Mouse (Mus musculus) stomach, embryonic 15.5 days (tissue): Measurements from ENCODE around the gene Alg12. TPM values are rescaled to one million over a fixed set of nuclear protein-coding genes. Genes with fewer than 3 reads are reported as not detected.
A peak's percentile ranks its signal among the peaks of the same experiment; 100 is the strongest.

Source experiments
- ATAC-seq: fragments of 200-750 bp; cut with Nextera tagmentation; 2 replicates; pipeline ENCODE4 v1.8.0; 2017; ENCODE audit warnings: low read depth, moderate number of reproducible peaks, moderate TSS enrichment; ENCODE audit not compliant: insufficient read depth, low FRiP score
- H3K27ac ChIP-seq: fragments of 300-500 bp; sonication (generic); 2 replicates; pipeline ENCODE4 v1.5.1; 2015; ENCODE audit warnings: mild to moderate bottlenecking, inconsistent platforms
- H3K27me3 ChIP-seq: fragments of 300-500 bp; sonication (generic); replicated peaks from 2 replicates; pipeline ENCODE4 v1.6.1; 2015; ENCODE audit warnings: inconsistent platforms
- H3K36me3 ChIP-seq: fragments of 300-500 bp; sonication (generic); 2 replicates; pipeline ENCODE4 v1.6.1; 2015; ENCODE audit warnings: inconsistent platforms
- H3K4me1 ChIP-seq: fragments of 300-500 bp; sonication (generic); 2 replicates; pipeline ENCODE4 v1.6.1; 2015; ENCODE audit warnings: inconsistent platforms
- H3K4me2 ChIP-seq: fragments of 300-500 bp; sonication (generic); 2 replicates; pipeline ENCODE4 v1.6.1; 2015; ENCODE audit warnings: mild to moderate bottlenecking, inconsistent platforms
- H3K4me3 ChIP-seq: fragments of 300-500 bp; sonication (generic); replicated peaks from 2 replicates; pipeline ENCODE4 v1.5.1; 2015; ENCODE audit warnings: inconsistent platforms
- H3K9ac ChIP-seq: fragments of 300-500 bp; sonication (generic); 2 replicates; pipeline ENCODE4 v1.6.1; 2015; ENCODE audit warnings: inconsistent platforms
- H3K9me3 ChIP-seq: fragments of 300-500 bp; sonication (generic); 2 replicates; pipeline ENCODE4 v1.6.1; 2016; ENCODE audit warnings: inconsistent platforms
- WGBS: fragments of 180-500 bp; shearing (Covaris S2); methylation state at CpG from one replicate; pipeline ENCODE4 v1.1.7; 2015; 5-methylcytosine and 5-hydroxymethylcytosine counted together
- polyA plus RNA-seq: library from polyadenylated mRNA; unstranded; fragments of >200 nt; fragmentation: Nextera tagmentation; extraction: Ambion mirVana; gene quantifications from 2 replicates; pipeline ENCODE4 v1.2.1, GENCODE M21; 2015

Alg12 gene
- polyA plus RNA-seq: 11.6 and 13.4 TPM in 2 replicates

DNA sequence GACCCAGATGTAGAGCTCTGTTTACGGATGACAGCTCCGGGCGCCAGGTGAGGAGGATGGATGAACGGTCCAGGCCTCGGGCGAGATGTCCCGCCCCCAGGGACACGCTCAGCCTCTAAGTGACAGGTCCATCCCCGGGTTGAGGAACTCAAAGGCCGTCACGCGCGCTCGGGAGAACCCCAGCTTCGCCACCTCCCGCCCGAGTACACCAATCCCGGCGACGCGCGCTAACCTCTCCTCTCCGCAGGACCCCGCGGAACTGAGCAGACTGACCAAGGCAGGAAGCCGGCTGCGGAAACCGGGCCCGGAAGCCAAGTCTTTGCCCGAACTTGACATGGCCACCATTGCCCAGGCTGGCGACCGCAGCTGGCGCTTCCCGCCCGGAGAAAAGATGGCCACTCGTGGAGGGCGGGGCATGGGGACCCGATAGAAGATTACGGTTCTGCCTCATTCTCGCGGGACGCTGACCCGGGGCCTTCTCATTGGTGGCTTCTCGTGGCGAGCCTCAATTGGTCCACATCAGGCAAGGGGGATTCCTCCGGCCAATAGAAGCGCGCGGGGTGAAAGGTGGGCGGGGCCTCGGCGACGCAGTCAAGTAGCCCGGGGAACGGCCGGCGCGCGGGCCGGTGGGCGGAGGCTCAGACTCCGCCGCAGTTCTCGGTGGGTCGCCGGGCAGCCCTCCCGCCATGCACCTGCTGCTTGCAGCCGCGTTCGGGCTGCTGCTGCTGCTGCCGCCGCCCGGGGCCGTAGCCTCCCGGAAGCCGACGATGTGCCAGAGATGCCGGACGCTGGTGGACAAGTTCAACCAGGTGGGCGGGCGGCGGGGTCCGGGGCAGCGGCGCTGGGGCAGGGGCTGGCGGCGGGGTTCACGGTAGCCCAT is at the start of gene Alg12, which contains the start of gene Creld2:
Alg12 (minus strand) TSS at position 293 of the 880 bp plus-strand sequence.
Creld2 (plus strand) TSS at position 621 of the 880 bp plus-strand sequence.
- under 1% methylated on average over 80 of the region's 88 CpGs for WGBS
- H3K27me3 ChIP-seq: no peaks in the 10 kb centered on the region
- peak within 1 kb of the TSS; percentile 74 for H3K9ac ChIP-seq
- ATAC-seq: peak; percentile 99
- H3K36me3 ChIP-seq: peaks cover 27% of the 10 kb centered on the region
- no peaks in the 10 kb centered on the region for H3K9me3 ChIP-seq
- H3K4me3 ChIP-seq: peak within 1 kb of the TSS; percentile 65
- peak within 1 kb of the TSS; percentile 88 for H3K4me2 ChIP-seq
- H3K4me1 ChIP-seq: peaks cover 20% of the 10 kb centered on the region
- peak within 1 kb of the TSS; percentile 55 for H3K27ac ChIP-seq

DNA sequence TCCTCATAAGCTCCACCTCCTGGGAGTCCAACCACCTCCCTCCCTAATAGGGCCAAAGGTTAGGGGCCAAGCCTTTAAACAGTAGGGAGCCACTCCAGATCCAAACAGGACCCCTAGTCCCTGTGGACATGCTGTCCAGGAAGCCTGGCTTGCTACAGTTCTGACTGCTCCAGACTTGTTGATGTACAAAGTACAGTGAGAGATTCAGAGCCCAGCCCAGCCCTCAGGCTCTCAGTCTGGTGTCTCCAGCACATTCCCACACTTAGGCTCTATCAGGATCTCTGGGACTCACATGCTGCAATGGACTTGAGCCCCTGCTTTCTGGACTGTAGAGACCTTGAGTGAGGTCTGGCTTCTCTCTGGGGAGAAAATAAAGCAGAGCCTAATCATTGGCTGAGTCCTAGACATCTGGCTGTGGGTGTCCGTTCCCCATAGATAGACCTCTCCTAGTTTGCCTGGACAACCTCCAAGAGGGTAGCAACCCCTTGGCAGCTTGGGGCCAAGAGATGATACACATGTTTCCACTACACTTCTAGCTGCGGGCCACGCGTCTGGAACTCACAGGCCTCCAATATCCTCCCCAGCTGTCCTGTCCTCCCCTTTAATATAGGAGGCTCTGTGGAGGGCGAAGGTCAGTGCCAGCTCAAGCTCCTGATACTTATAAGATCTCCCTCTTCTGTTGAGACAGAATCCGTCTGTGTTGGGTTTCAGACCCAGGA is 49.1 kb upstream of the Alg12 start:
- H3K4me1 ChIP-seq: peaks cover 41% of the 10 kb centered on the region
- no peak overlapping the region for H3K9ac ChIP-seq
- 66% methylated on average over 6 of the region's 6 CpGs for WGBS
- peak overlapping the region; percentile 68 for H3K27ac ChIP-seq
- H3K36me3 ChIP-seq: peaks cover 24% of the 10 kb centered on the region
- H3K4me3 ChIP-seq: no peak overlapping the region
- no peak for ATAC-seq
- H3K27me3 ChIP-seq: no peaks in the 10 kb centered on the region
- no peak overlapping the region for H3K4me2 ChIP-seq
- no peaks in the 10 kb centered on the region for H3K9me3 ChIP-seq

DNA sequence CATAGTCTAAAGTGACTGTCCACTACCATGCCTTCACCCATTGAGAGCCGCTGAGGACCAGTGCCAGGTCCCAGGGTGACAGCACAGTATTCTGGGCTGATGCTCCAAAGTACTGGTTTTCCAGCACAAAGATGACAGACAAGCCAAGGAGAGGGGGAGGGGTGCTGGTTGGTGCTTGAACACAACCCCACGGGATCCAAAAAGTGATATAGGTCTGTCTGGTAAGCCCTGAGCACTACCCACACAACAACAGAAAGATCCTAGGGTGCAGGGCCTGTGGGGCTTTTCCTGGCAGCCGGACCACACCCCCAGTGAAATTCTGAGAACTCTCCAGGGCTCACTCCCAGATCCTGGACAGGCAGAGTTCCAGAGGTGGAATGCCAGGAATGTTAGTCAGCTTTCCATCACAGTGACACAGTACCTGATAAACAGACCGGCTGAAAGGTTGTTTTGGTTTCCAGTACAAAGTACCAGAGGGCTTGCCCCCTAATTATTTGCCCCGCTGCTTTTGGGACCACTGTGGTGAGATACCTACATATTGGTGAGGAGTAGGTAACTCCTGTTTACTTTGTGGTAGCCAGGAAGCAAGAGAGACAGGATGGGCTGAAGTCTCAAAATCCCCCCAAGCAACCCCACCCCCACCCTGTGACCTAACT is 48.4 kb upstream of the Alg12 start:
- H3K9me3 ChIP-seq: no peaks in the 10 kb centered on the region
- no peak overlapping the region for H3K4me2 ChIP-seq
- no peaks in the 10 kb centered on the region for H3K27me3 ChIP-seq
- H3K4me3 ChIP-seq: no peak overlapping the region
- no peak for ATAC-seq
- H3K4me1 ChIP-seq: peaks cover 41% of the 10 kb centered on the region
- H3K36me3 ChIP-seq: peaks cover 24% of the 10 kb centered on the region
- H3K9ac ChIP-seq: no peak overlapping the region
- 19% methylated on average over 5 of the region's 5 CpGs for WGBS
- H3K27ac ChIP-seq: peak overlapping the region; percentile 68

DNA sequence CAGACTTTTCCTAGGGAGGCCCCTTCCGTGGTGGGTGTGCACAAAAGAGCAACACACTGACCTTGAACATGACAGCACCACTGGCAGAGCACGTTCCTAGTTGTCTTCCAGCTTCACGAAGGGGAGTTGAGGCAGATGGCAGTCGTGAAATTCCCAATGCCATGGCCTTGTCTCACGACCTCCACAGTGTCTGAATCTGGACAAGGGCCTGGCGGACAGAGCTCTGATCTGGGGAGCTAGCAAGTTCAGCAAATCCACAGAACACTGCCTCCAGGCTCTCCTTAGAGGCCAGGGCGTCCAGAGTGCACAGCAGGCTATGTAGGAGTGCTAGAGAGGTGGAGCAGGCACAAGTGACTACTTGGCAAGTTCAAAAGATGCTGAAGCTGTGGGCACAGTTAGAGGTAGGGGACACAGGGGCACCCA is 47.8 kb upstream of the Alg12 start:
- WGBS: 36% methylated on average over 7 of the region's 7 CpGs

DNA sequence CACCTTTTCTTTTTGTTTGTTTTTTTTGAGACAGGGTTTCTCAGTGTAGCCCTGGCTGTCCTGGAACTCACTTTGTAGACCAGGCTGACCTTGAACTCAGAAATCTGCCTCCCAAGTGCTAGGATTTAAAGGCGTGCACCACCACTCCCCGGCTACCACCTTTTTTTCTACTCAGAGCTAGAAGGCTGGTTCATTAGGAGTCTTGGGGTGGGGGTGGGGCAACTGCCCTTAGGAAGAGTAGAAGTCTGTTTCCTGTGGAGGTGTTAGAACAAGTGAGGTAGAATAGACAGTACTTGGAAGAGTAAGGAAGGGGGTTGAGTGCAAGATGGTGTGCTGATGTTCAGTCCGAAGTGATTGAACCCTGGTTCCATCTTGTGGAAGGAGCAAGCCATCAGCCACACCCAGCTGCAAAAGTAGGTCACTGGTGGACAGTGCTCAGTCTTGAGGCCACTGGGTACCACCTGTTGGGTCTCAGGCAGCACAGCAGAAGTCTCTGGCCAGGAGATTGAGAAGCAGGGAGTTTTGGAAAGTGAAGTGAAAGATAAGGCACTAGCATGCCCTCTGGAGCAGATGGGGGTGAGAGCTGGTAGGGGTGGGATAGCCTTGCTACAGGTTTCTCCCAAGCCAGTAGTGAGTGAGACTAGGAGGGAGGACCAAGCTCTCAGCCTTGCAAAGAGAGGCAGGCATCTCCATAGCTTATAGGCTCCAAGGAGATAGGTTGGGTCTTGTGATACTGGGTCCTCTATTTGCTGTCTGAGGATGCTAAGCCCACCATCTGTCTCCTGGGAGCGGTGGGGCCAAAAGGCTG is 47.0 kb upstream of the Alg12 start:
- no peak overlapping the region for H3K9ac ChIP-seq
- no peaks in the 10 kb centered on the region for H3K9me3 ChIP-seq
- peaks cover 24% of the 10 kb centered on the region for H3K36me3 ChIP-seq
- H3K27me3 ChIP-seq: no peaks in the 10 kb centered on the region
- peaks cover 48% of the 10 kb centered on the region for H3K4me1 ChIP-seq
- H3K4me2 ChIP-seq: peak overlapping the region; percentile 86
- ATAC-seq: no peak
- 60% methylated on average over 4 of the region's 4 CpGs for WGBS
- no peak overlapping the region for H3K27ac ChIP-seq
- H3K4me3 ChIP-seq: no peak overlapping the region

More for the DNA sequence above, 47.8 kb upstream of the Alg12 start:
- Histone ChIP-seq H3K27ac (peak overlapping the region; percentile 68), H3K9ac (no peak overlapping the region), H3K4me3 (no peak overlapping the region), H3K27me3 (no peaks in the 10 kb centered on the region), H3K4me2 (no peak overlapping the region), H3K4me1 (peaks cover 41% of the 10 kb centered on the region), H3K36me3 (peaks cover 24% of the 10 kb centered on the region), H3K9me3 (no peaks in the 10 kb centered on the region)
- ATAC-seq: no peak

DNA sequence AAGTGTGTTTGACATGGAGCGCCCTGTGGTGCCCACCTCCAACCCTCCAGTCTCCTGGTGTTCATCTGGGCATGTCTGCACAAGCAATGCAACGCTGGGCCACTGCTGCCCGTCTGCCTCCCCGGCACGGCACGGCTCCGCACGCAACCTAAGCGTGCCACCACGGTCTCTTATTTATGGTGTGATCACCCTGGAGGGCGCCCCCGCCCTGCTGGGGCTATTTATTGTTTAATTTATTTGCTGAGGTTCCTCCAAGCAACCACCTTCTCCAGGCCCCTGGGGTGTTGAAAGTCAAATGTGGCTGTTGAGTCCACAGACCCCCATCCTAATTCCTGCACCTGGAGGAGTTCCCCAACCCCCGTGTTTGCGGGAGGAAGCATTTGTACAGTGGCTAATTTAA is 45.9 kb upstream of the Alg12 start:
- 0 out of 2 replicates have a peak overlapping the region, but pooled peaks have one; percentile 10 for H3K27ac ChIP-seq
- H3K36me3 ChIP-seq: peaks cover 24% of the 10 kb centered on the region
- H3K9ac ChIP-seq: peak overlapping the region; percentile 31; the same call in 1 of the 2 replicates
- H3K4me3 ChIP-seq: peak overlapping the region; percentile 78
- H3K9me3 ChIP-seq: no peaks in the 10 kb centered on the region
- no peak for ATAC-seq
- peaks cover 48% of the 10 kb centered on the region for H3K4me1 ChIP-seq
- H3K27me3 ChIP-seq: no peaks in the 10 kb centered on the region
- 77% methylated on average over 14 of the region's 14 CpGs for WGBS
- peak overlapping the region; percentile 86 for H3K4me2 ChIP-seq

DNA sequence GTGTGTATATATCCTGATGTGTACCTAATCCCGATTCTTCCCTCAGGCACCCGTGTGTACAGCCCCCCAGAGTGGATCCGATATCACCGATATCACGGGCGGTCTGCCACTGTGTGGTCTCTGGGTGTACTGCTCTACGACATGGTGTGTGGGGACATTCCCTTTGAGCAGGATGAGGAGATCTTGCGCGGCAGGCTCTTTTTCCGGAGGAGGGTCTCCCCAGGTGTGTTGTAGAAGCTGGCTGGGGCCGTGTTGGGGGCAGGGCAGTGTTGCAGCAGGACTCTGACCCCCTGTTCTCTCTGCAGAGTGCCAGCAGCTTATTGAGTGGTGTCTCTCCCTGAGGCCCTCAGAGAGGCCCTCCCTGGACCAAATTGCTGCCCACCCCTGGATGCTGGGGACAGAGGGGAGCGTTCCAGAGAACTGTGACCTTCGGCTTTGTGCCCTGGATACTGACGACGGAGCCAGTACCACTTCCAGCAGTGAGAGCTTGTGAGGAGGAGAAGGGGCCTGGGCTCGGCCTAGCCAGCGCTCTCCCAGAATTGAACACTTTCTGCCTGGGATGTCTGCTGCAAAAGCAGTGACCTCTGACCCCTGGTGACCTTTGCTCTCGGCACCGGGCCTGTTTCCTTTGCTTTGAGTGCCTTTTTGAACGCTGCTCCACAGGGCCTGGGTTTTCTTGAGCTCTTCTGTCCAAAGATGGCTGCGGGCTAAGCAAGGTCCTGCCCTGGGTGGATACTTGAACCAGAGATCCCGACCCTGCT is 45.3 kb upstream of the Alg12 start:
- WGBS: 28% methylated on average over 22 of the region's 22 CpGs
- no peaks in the 10 kb centered on the region for H3K9me3 ChIP-seq
- peak overlapping the region; percentile 86 for H3K4me2 ChIP-seq
- peaks cover 24% of the 10 kb centered on the region for H3K36me3 ChIP-seq
- peaks cover 48% of the 10 kb centered on the region for H3K4me1 ChIP-seq
- H3K4me3 ChIP-seq: peak overlapping the region; percentile 78
- 0 out of 2 replicates have a peak, but pooled peaks have one; percentile 1 for ATAC-seq
- peak overlapping the region; percentile 31 for H3K9ac ChIP-seq
- peak overlapping the region; percentile 97 for H3K27ac ChIP-seq
- H3K27me3 ChIP-seq: no peaks in the 10 kb centered on the region

DNA sequence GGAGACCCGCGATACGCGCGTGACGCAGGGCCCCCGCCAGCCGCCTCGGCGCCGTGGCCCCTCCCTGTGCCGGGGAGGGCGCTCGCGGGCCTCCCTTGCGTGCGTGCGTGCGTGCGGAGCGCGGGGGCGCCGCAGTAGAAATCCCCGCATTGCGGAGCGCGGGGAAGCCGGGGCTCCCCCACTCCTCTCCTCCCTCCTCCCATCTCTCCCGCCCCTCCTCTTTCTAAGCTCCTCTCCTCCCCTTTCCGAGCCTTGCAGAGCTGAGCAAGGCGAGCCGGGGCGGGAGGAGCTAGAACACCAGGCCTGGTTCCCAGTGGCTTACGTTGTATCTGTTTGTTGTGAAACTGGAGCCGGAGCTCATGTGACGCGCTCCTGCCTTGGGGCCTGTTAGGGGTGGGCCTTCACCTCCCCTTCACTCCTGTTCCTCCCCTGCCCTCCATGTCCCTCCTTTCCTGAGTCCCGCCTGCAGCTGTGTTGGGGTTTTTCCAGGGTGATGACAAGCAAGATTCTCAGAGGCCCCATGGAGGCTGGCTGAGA is 44.6 kb upstream of the Alg12 start:
- H3K4me3 ChIP-seq: peak overlapping the region; percentile 78
- 1% methylated on average over 36 of the region's 39 CpGs for WGBS
- no peaks in the 10 kb centered on the region for H3K9me3 ChIP-seq
- no peaks in the 10 kb centered on the region for H3K27me3 ChIP-seq
- peak overlapping the region; percentile 69; the same call in 1 of the 2 replicates for H3K9ac ChIP-seq
- H3K36me3 ChIP-seq: peaks cover 24% of the 10 kb centered on the region
- peak overlapping the region; percentile 97 for H3K27ac ChIP-seq
- peaks cover 48% of the 10 kb centered on the region for H3K4me1 ChIP-seq
- ATAC-seq: peak; percentile 74
- peak overlapping the region; percentile 86 for H3K4me2 ChIP-seq

DNA sequence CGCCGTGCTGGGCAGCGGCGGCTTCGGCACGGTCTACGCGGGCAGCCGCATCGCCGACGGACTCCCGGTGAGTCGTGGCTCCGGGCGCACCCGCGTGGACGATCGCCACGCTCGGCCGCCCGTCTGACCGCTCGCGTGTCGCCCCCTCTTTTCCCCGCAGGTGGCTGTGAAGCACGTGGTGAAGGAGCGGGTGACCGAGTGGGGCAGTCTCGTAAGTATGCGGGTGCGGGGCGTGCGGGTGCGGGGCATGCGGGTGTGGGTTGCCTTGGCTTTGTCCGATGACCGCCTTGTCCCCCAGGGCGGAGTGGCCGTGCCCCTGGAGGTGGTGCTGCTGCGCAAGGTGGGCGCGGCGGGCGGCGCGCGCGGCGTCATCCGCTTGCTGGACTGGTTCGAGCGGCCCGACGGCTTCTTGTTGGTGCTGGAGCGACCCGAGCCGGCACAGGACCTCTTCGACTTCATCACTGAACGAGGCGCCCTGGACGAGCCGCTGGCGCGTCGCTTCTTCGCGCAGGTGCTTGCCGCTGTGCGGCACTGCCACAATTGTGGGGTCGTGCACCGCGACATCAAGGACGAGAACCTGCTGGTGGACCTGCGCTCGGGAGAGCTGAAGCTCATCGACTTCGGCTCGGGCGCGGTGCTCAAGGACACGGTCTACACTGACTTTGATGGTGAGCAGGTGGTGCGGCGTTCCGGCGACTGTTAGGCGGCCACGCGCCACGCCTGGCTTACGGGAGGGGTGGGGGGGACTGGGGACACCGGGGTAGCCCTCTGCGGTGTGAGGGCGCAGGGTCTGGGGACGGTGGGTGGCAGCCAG is 44.0 kb upstream of the Alg12 start:
- Histone ChIP-seq H3K27ac (peak overlapping the region; percentile 97), H3K9ac (peak overlapping the region; percentile 69), H3K27me3 (no peaks in the 10 kb centered on the region), H3K4me2 (peak overlapping the region; percentile 86), H3K9me3 (no peaks in the 10 kb centered on the region), H3K4me1 (peaks cover 45% of the 10 kb centered on the region), H3K36me3 (peaks cover 24% of the 10 kb centered on the region), H3K4me3 (peak overlapping the region; percentile 78)
- ATAC-seq: no peak; the same call in 1 of the 2 replicates
- under 1% methylated on average over 92 of the region's 98 CpGs for WGBS
